Mouse (Mus musculus) CH12.LX (cell line): ENCODE measurements around the gene Pikfyve.

ENCODE experiments used
- CTCF ChIP-seq, 2 experiments: IDR thresholded peaks in 1 of 2; conservative IDR thresholded peaks in 1 of 2; 2 replicates each; pipeline ENCODE4 v1.5.1; 2011 to 2012; ENCODE audit warnings: low read depth in 2 of 2, low read length in 2 of 2, improper control_type of control experiment in 1 of 2, inconsistent platforms in 1 of 2, mild to moderate bottlenecking in 1 of 2, moderate library complexity in 1 of 2
- EP300 ChIP-seq: IDR thresholded peaks from 2 replicates; pipeline ENCODE4 v1.6.1; 2011; ENCODE audit warnings: low read length, improper control_type of control experiment
- GABPA ChIP-seq: IDR thresholded peaks from 2 replicates; pipeline ENCODE4 v1.6.1; 2012; ENCODE audit warnings: low read depth, low read length, improper control_type of control experiment, inconsistent platforms; ENCODE audit not compliant: insufficient replicate concordance
- MAX ChIP-seq: IDR thresholded peaks from 2 replicates; pipeline ENCODE4 v1.6.1; 2011; ENCODE audit warnings: low read length, improper control_type of control experiment
- NELFE ChIP-seq: IDR thresholded peaks from 2 replicates; pipeline ENCODE4 v1.6.1; 2011; ENCODE audit warnings: low read depth, low read length, improper control_type of control experiment
- POLR2A ChIP-seq: IDR thresholded peaks from 2 replicates; pipeline ENCODE4 v1.6.1; 2011; ENCODE audit warnings: low read depth, mild to moderate bottlenecking, improper control_type of control experiment, low read length
- TCF12 ChIP-seq: IDR thresholded peaks from 2 replicates; pipeline ENCODE4 v1.6.1; 2014; ENCODE audit warnings: low read depth, mild to moderate bottlenecking, inconsistent platforms, low read length, improper control_type of control experiment
- USF1 ChIP-seq: IDR thresholded peaks from 2 replicates; pipeline ENCODE4 v1.6.1; 2014; ENCODE audit warnings: low read depth, mild to moderate bottlenecking, inconsistent platforms, low read length, improper control_type of control experiment
- USF2 ChIP-seq: conservative IDR thresholded peaks from 2 replicates; pipeline ENCODE4 v1.6.1; 2011; ENCODE audit warnings: low read depth, low read length, improper control_type of control experiment

- TF ChIP-seq GABPA (no peak), EP300 (no peak), POLR2A (no peak), CTCF (conservative IDR thresholded peaks at IDR 0.05 in 1 of 2, IDR thresholded peaks at IDR 0.05 in 1 of 2; ENCODE audit: low read depth in 2 of 2, low read length in 2 of 2) (no peak), USF1 (no peak), NELFE (no peak), USF2 (no peak), MAX (no peak), TCF12 (no peak)
Measured at GRCm38 (mm10) chr1:65198861-65199260, 12.4 kb downstream of the Pikfyve start.
